Mouse (Mus musculus): Measurements from ENCODE around the gene Btbd11.

Btbd11 gene

DNA sequence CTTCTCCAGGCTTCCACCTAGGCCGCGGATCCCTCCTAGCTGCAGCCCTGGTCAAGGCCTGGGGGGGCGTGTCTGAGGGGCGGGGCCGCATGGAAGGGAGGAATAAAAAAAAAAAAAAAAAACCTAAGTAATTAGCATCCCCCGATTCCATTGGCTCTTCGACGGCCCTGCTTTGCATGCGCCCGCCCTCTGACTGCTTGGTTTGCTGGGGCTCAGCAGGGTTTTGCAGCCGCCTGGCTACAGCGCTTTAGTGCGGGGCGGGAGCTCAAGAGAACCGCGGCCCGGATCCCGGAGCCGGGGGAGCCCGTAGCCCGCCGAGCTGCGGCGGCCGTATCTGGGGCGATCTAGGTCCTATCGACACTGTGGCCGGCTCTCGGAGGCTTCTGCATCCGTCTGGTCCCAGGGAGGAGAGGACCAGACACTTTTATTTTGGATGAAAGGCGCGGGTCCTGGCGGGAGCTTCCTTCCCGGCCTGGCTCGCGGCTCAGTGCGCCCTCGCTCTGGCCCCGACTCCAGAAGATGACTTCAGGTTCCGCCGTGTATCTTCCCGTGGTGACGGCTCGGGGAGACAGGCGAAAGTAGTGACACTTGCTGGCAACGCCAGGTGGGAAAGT, at the start of gene Btbd11:
TSS of gene Btbd11 (plus strand) at position 210 of the 614 bp plus-strand sequence.
- DNase-seq (ENCODE audit: low spot score in 2 of 2): peak; percentile 80 to 86

DNA sequence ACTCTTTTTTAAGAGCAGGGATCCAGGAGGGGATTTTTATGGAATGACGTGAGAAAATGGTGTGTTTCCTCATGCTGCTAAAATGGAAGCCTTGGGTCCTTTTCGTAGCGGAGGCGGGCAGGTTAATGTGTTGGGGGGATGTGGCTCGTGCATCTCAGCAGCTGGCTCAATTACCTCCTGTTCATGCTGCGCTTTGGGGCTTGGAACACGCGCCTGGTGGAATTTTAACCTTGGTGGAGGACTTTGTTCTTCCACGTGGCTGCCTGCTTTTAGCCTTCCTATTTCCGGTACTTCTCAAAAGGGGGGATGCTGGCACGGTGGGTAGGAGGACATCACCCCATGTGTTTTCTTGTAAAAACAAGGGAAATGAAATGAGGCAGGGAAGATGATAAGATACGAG, 47.9 kb upstream of the Btbd11 start:
- DNase-seq (ENCODE audit: low spot score in 2 of 2): no peak

DNA sequence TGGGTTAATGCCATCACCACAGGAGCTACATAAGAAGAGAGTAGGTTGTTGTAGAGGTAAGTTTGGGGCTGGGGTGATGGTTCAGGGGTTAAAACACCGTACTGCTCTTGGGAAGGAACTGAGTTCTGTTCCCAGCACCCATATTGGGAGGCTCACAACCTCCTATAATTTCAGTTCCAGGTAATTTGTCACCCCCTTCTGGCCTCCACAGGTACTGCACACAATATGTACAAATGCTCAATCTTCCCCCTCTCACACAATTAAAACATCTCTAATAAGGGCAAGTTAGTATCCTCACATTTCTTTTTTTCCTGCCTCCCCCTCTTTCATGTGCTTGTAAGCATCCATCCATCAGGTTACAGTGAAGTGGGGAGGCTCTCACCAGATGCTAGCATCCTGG, 44.7 kb upstream of the Btbd11 start:
- DNase-seq (ENCODE audit: low spot score in 2 of 2): no peak

DNA sequence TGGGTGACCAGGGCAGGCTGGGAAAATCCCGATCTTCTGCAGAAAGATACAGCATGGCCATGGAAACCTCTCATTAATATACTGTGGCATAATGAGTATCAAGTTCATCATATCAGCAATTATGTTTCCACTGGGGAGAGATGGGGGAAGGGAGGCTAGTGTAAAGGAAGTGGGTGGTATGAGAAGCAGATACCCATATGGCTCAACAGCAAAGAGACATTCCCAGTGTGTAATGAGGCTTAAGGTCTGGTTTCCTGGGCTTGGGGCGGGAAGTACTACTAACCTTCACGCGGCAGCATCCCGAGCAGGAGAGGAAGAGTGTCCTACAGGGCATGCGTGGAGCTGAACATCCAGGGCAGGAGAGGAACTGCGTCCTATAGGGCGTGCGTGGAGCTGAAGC, 39.4 kb upstream of the Btbd11 start:
- DNase-seq (ENCODE audit: low spot score in 2 of 2): no peak

DNA sequence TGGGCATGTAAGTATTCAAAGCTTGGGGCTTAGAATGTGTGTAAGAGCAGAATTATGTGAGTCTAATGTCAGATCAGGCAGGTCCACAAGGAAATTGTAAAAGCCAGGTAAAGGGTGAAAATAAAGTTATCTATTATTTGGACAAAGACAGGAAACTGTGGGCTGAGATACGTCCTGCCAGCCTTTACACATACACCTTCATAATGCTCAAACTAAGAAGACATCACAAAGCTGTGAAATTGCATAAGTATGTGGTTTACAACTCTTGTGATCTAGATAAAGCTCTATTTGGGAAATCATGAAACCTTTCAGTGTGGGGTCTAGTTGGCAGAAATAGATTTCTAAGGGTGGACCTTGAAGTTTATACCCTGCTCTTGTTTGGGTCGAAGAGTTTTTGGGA, 34.1 kb upstream of the Btbd11 start:
- no peak for DNase-seq (ENCODE audit: low spot score in 2 of 2)

DNA sequence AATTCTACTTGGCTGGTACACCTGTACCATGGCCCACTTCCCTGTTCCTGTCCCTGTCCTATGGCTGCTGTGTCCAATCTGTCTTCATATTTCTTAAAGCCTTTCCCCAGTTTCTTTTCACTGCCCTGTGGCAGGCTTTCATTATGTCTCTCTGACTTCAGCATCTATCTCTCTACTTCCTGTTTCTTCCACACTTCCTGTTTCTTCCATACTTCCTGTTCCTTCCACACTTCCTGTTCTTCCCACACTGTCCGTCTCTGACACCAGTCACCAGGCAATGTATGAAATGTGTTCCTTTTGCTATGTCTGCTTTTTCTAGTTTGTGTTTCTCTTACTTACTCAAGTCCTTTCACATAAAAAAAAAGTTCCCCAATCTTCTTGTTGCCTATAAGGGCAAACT, 32.3 kb upstream of the Btbd11 start:
- DNase-seq (ENCODE audit: low spot score in 2 of 2): no peak

DNA sequence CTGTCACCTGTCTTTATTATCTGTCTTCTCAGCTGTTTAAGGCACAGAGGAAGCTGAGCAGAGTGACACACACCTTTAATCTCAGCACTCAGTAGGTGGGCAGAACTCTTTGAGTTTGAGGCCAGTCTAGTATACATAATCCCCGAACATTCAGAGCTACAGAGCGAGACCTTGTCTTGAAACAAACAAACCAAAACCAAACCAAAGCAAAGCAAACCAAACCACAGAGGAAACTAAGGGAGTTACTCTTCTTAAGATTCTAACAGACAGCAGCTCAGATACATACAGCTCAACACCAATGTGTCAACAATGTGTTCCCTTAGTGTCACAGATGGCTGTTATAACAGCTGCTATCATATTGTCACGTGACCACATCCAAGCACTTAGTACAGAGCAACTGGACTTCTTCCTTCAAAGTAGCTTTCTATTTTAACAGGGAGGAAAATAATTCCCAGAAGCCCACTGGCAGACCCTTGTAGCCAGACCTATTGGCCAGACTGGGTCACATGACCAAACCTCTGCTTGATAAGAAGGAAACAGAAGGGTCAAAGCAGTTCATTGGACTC, 27.0 kb upstream of the Btbd11 start:
- no peak for DNase-seq (ENCODE audit: low spot score in 2 of 2)

DNA sequence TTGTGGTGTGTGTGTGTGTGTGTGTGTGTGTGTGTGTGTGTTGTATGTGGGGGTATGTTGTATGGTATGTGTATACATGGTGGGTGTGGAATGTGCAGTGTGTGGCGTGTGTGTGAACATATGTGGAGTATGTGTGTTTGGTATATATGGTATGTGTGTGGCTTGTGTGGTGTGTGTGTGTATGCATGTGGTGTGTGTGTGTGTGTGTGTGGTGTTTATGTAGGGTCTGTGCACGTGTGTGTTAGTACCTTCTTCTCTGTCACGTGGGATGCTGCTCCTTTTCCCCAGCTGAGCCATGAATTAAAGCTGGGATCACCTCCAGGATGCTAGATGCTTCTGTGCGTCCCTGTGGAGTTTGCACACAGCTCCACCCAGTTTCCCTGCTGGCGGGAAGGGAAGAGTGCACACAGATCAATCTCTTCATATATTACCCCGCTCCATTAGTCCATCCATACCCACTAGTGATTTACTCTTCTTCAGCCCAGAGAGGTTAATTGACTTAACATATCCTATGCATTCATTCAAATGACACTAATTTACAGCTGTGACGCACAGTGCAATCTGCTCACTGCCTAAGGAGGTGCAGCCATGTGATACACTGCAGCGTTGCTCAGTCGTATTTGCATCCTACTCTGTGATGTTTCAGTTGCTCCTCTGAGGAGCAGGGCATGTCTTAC, 23.7 kb upstream of the Btbd11 start:
- no peak for DNase-seq (ENCODE audit: low spot score in 2 of 2)

DNA sequence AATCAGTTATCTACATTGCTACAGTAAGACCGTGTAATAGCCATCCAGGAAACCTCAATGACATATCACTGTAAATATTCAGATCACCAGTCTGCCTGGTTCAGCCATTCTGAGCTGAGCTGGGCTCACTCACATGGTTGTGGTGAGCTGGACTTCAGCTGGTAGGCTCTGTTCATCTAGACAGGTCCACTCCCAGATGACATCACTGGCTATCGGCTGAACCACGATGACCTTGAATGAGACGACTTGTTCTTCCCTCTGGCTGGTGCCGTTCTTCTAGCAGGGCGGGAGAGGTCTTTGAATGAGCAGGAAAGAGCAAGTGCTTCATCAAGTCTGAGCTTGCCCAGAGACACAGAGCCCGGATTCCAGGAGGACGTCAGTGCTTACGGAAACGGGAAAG, 19.7 kb upstream of the Btbd11 start:
- DNase-seq (ENCODE audit: low spot score in 2 of 2): no peak

DNA sequence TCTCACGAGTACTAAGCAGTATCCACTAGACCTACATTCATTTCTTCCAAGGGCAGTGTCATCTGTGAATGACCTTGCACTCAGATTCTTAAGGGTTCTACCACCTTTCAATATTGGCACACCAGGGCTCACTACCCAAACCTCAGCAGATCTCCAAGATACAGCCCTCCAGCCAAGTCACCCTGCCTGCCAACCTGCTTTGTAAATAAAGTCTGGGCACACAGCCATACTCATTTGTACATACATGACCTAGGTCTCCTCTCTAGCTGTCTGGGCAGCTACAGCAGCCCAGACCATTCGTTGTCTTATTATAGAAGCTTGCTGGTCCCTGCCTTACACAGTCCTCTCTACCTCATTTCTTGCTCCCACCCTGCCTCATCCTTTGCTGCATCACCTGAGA, 15.3 kb upstream of the Btbd11 start:
- DNase-seq (ENCODE audit: low spot score in 2 of 2): no peak

DNA sequence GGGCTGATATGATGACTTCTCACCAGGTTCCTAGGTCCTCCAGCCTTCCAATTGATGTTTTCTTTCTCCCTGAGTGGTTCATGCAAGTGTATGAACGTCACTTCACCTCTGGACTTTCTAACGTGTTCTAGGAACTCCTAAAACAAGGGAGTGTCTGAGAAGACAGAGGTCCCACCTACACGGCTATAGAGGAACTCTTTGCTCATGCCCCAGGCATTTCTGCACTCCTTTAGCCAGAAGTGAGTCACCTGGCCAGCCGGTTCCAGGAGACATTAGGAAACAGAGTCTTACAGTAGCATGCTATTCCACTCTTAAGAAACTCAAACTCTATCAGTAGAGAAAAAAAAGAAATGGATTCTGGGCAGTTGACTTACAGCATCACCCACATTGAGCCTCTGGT, 14.5 kb upstream of the Btbd11 start:
- no peak for DNase-seq (ENCODE audit: low spot score in 2 of 2)

DNA sequence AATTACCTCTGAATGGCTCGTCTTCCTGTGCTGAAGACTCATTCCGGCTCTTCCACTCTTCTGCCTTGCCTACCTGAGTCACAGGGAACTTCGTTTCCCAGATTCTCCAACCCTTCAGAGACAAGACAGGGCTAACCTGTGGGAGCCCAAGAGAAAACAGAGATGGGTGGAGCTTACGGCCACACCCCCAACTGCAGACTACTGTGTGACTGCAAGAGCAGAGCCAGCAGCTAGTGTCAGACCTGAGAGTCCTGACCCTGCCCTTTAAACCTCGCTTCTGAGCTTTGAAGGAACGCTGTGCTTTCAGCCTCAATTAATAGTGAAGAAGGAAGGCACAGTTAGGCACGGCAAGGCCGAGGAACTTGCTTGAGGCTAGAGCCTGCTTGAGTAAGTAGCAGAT, 7.6 kb upstream of the Btbd11 start:
- no peak for DNase-seq (ENCODE audit: low spot score in 2 of 2)

DNA sequence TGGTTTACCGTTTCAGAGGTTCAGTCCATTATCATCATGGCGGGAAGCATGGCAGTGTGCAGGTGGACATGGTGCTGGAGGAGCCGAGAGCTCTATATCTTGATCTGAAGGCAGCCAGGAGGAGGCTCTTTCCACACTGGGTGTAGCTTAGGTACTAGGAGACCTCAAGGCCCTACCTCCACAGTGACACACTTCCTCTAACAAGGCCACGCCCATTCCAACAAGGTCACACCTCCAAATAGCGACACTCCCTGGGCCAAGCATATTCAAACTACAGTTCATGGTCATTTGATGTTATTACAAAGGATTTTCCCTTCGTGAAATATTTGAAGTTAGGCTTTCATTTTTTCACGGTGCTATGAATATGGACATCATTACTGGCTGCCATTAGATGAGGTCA, 3.6 kb upstream of the Btbd11 start:
- no peak for DNase-seq (ENCODE audit: low spot score in 2 of 2)

DNA sequence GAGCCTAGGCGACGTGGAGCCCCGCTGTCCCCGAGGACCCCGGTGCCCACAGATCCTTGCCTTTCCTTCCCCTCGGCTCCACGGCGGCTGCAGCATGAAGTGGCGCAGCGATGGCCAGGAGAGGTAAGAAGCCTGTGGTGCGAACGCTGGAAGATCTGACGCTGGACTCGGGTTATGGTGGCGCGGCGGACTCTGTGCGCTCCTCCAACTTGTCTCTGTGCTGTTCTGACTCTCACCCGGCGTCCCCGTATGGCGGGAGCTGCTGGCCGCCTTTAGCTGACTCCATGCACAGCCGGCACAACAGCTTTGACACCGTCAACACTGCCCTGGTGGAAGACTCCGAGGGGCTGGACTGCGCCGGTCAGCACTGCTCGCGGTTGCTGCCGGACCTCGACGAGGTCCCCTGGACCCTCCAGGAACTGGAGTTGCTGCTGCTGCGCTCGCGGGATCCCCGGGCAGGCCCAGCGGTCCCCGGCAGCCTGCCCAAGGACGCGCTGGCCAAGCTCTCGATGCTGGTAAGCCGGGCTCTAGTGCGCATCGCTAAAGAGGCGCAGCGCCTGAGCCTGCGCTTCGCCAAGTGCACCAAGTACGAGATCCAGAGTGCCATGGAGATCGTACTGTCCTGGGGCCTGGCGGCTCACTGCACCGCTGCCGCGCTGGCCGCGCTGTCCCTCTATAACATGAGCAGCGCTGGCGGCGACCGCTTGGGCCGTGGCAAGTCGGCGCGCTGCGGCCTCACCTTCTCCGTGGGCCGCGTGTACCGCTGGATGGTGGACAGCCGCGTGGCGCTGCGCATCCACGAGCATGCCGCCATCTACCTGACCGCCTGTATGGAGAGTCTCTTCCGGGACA, 831 bp downstream of the Btbd11 start:
- peak; percentile 8 to 37 for DNase-seq (ENCODE audit: low spot score in 2 of 2)

DNA sequence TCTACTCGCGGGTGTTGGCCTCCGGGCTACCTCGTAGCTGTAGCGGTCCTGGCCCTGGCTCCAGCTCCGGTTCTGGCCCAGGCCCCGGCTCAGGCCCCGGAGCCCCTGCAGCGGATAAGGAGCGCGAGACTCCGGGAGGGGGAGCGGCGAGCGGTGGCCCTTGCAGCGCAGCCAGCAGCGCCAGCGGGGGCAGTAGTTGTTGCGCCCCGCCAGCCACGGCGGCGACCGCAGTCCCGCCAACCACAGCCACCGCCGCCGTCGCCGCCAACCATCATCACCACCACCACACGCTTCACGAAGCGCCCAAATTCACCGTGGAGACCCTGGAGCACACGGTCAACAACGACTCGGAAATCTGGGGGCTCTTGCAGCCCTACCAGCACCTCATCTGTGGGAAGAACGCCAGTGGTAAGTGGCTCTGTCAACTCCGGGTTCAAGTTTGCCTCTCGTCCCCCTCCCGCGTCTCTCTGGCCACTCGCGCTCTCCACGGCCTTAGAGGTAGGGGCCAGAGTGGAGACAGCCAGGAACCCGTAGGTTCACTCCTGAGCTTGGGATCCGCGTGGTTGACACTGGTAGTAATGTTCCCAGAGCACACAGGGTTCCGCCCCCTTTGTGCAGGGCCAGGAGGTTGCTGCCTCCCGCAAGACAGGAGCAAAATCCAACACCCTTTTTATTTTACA, 1.6 kb downstream of the Btbd11 start:
- DNase-seq (ENCODE audit: low spot score in 2 of 2): peak in 1 of 2 experiments; percentile 11

DNA sequence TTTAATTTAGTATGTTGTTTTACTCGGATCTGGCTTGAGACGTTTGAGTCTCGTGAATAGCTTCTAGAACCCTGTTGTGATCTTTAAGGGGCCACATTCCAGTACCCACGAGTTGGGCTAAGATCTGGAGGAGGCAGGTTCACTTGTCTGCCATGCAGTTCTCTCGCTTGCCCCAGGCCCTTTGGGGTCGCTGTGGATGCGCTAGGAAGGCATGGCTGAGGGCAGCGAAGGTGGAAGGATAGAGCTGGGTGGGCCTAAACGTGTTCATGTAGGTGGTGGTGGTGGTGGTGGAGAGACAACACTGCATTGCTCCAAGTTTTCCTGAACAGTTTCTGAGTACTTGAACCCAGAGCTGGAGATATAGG, 2.1 kb downstream of the Btbd11 start:
- peak in 1 of 2 experiments; percentile 33 for DNase-seq (ENCODE audit: low spot score in 2 of 2)

DNA sequence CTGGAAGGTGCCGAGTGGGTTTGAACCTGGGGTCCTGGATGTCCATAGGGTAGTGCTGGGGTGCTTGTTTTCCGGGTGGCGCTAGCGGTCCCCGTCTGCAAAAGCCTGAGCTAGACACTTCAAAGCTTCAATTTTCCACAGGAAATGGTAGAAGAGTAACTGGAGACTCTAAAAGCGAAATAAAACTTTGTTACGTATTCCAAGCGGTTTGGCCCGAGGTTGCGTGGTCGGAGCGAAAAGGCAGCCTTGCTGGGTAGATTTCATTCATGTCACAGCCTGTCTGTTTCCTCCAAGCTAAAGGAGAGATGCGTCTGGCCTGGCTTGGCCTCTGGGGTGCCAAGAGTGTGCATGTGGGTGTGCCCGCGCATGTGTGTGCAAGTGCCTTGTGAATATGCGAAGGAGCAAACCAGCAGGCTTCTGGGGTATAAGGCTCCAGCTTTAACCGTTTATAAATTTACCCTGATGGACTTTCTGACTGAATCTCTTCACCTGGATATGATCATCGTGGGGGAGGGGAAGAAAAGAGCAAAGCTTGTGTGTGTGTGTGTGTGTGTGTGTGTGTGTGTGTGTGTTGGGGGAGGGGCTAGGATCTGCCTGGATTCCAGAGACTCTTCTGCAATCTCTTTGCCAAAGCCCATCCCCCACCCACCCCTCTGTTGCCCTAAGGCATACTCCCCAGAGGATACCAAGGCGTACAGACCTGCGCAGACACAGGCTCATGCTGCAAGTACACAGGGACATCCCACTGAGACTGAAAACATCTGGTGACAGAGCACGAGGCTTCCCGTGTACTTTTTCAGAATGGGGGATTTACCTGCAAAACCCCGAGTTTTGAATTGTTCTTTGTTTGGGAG, 2.9 kb downstream of the Btbd11 start:
- peak in 1 of 2 experiments; percentile 12 for DNase-seq (ENCODE audit: low spot score in 2 of 2)

DNA sequence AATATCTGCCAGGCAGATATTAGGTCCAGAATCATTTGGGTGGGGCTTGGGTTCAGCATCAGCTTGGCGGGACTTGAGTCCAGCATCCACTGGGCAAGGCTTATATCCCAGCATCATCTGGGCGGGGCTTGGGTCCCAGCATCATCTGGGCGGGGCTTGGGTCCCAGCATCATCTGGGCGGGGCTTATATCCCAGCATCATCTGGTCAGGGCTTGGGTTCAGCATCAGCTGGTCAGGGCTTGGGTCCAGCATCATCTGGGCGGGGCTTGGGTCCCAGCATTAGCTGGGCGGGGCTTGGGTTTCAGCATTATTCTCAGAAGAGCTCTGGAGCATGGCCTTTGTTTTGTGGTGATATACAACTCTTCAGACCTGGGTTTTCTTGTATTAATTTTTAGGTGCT, 6.4 kb downstream of the Btbd11 start:
- no peak for DNase-seq (ENCODE audit: low spot score in 2 of 2)

DNA sequence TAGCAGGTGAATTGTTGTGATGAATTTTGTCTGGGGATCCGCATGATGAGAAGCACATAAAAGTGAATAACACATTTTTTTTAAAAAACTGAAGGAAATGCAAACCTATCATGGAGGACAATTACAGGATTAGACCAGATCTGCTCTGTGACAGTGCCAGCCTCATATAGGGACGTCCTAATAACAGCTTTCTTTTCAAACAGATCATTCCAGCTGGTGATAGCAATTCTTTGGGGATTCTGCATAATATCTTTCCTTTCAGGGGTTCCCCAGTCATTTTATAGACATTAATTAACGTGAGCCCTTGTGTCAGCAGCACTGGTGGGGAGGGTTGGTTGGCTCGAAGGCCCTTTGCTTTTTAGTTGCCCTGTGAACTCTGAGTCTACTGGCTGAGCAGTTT, 7.9 kb downstream of the Btbd11 start:
- no peak for DNase-seq (ENCODE audit: low spot score in 2 of 2)

DNA sequence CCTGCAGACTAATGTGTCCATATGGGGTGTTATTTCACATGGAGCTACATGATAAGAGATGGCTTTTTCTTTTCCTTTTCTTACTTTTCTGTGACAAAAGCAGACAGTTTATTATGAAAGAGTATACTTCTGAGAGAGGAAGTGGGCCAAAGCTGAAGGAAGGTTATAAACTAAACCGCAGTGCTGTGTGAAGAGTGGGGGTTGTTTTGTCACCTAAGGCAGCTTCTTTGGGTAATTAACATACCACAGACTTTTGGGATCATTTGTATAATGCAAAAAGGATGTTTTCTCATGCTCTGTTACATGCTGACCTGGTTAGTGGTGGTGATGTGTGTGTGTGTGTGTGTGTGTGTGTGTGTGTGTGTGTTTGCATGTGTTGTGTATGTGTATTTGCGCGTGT, 24.5 kb downstream of the Btbd11 start:
- DNase-seq (ENCODE audit: low spot score in 2 of 2): no peak
